Mouse (Mus musculus) liver, postnatal 0 days (tissue): ENCODE measurements around the gene Gm44596.

Experiments used
- CTCF ChIP-seq: sonication (generic); IDR thresholded peaks from 2 replicates; pipeline ENCODE4 v1.5.1; 2016; ENCODE audit warnings: antibody characterized with exemption, low read depth
- EP300 ChIP-seq: IDR thresholded peaks from 2 replicates; pipeline ENCODE4 v1.6.1; 2016; ENCODE audit warnings: antibody characterized with exemption, low read depth, mild to moderate bottlenecking

DNA sequence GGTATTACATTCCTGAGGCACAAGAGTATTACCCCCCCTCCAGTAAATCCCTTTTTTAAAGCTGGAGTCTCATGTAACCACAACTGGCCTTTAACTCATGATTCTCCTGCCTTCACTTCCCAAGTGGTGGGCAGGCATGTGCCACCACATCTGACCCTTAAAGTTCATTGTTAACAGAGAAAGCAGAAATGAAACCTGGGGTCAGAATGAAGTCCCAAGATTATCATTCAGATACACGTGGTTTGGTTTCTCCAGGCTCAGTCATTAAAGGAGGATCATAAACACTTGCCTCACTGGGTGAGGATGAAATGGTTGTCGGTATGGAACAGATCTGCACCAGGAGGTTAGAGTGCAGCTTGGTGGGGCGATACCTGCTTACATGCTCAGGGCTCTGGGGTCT is 6.0 kb downstream of the Gm44596 start:
- TF ChIP-seq EP300 = no peak
- TF ChIP-seq CTCF = no peak
